ENCODE assay signal across 23 mouse cellular contexts in genomic region chr6:29002141-29002540, GRCm38 (mm10). TPM values are rescaled to one million over a fixed set of nuclear protein-coding genes. Genes with fewer than 3 reads are reported as not detected.
DNase-seq lines count a peak whose midpoint lies in the region; ATAC-seq and TF ChIP-seq lines count a peak whose summit lies in the region.
"Had no signal": no experiment of that assay in that cellular context is flagged by ENCODE, and none has a peak within 500 bp of the region (broad histone marks: within the 10 kb centered on the region; RNA-seq: fewer than 3 reads in every experiment).

No protein-coding gene starts in this region.

- dilution Hi-C loops in CH12.LX (cut with MboI; ENCODE audit: extremely low pct_ligation_motif_present, extremely low pct_unique_long_range_greater_than_20kb, low sequenced_read_pairs), result no loop called here

- no peak for TF ChIP-seq POLR2A in CH12.LX (IDR thresholded peaks at IDR 0.05; ENCODE audit: low read depth, low read length)

- TF ChIP-seq CTCF in CH12.LX (conservative IDR thresholded peaks at IDR 0.05 in 1 of 2, IDR thresholded peaks at IDR 0.05 in 1 of 2; ENCODE audit: low read depth in 2 of 2, low read length in 2 of 2) (no peak), E14TG2a.4 (conservative IDR thresholded peaks at IDR 0.05; ENCODE audit: low read length) (no peak)
- TF ChIP-seq CTCF in layer of hippocampus, adult 2 months (conservative IDR thresholded peaks at IDR 0.05), result no peak

- no peak overlapping the region for H3K4me3 ChIP-seq in heart, embryonic 10.5 days
- no peak overlapping the region for H3K4me3 ChIP-seq in heart, embryonic 15.5 days
- no peak overlapping the region for H3K4me3 ChIP-seq in heart, embryonic 12.5 days
- H3K4me3 ChIP-seq in CH12.LX (replicated peaks in 1 of 3; ENCODE audit: low read depth in 2 of 3, low read length in 2 of 3, poor library complexity in 1 of 3), result no peak overlapping the region
- H3K4me3 ChIP-seq in E14TG2a.4 (replicated peaks; ENCODE audit: low read length), result peak overlapping the region; percentile 69
- H3K4me3 ChIP-seq in layer of hippocampus, adult 2 months, result no peak overlapping the region
- H3K4me3 ChIP-seq: embryonic facial prominence, embryonic 12.5 days; forebrain, embryonic 12.5 days; heart, adult 2 months; hindbrain, embryonic 15.5 days had no signal

- H3K36me3 ChIP-seq in heart, embryonic 10.5 days, result no peaks in the 10 kb centered on the region
- no peaks in the 10 kb centered on the region for H3K36me3 ChIP-seq in heart, embryonic 15.5 days
- no peaks in the 10 kb centered on the region for H3K36me3 ChIP-seq in heart, embryonic 12.5 days
- H3K36me3 ChIP-seq in CH12.LX (replicated peaks in 1 of 2; ENCODE audit: control insufficient read depth in 1 of 2, insufficient read depth in 1 of 2, low read length in 1 of 2) (no peaks in the 10 kb centered on the region), E14TG2a.4 (ENCODE audit: insufficient read depth, low read length) (no peaks in the 10 kb centered on the region)
- H3K36me3 ChIP-seq: embryonic facial prominence, embryonic 12.5 days; forebrain, embryonic 12.5 days; hindbrain, embryonic 15.5 days had no signal

- DNase-seq in heart, embryonic 10.5 days (ENCODE audit: low spot score), result peak; percentile 64
- DNase-seq in heart, postnatal 4 days, result no peak
- DNase-seq in CH12.LX (ENCODE audit: extremely low read depth), result no peak
- no peak for DNase-seq in layer of hippocampus, adult 2 months (ENCODE audit: low spot score in 2 of 2)
- no peak for DNase-seq in urinary bladder, postnatal 14 days (ENCODE audit: low spot score)
- DNase-seq: adrenal gland, adult 2 months; adrenal gland, postnatal 25 days; cerebellum, adult 8-10 months; cerebellum, postnatal 14 days; forebrain, postnatal 0 days; gastrocnemius, postnatal 36 days; heart, adult 2 months; heart, postnatal 10 days; kidney, adult 2 months had no signal

- H3K27me3 ChIP-seq in heart, embryonic 10.5 days (ENCODE audit: insufficient read depth, poor library complexity, severe bottlenecking), result no peaks in the 10 kb centered on the region
- H3K27me3 ChIP-seq in heart, embryonic 15.5 days, result no peaks in the 10 kb centered on the region
- H3K27me3 ChIP-seq in heart, embryonic 12.5 days (replicated peaks), result no peaks in the 10 kb centered on the region
- no peaks in the 10 kb centered on the region for H3K27me3 ChIP-seq in CH12.LX (replicated peaks)
- H3K27me3 ChIP-seq in E14TG2a.4 (ENCODE audit: insufficient read depth, low read length), result peaks cover 5% of the 10 kb centered on the region; the same call in 1 of the 2 replicates
- H3K27me3 ChIP-seq: embryonic facial prominence, embryonic 12.5 days; forebrain, embryonic 12.5 days; hindbrain, embryonic 15.5 days had no signal

- H3K9ac ChIP-seq in heart, embryonic 15.5 days, result no peak overlapping the region
- no peak overlapping the region for H3K9ac ChIP-seq in heart, embryonic 12.5 days
- H3K9ac ChIP-seq in CH12.LX (ENCODE audit: insufficient read depth, low read depth), result no peak overlapping the region
- H3K9ac ChIP-seq: embryonic facial prominence, embryonic 12.5 days; forebrain, embryonic 12.5 days; forebrain, postnatal 0 days; hindbrain, embryonic 15.5 days had no signal

- no peak for ATAC-seq in heart, embryonic 15.5 days (replicated peaks; ENCODE audit: insufficient number of reproducible peaks, insufficient read depth, low FRiP score, low read depth)
- no peak for ATAC-seq in heart, embryonic 12.5 days (ENCODE audit: insufficient number of reproducible peaks, low FRiP score)
- ATAC-seq: forebrain, postnatal 0 days; intestine, embryonic 16.5 days had no signal

- no peaks in the 10 kb centered on the region for H3K79me2 ChIP-seq in CH12.LX (replicated peaks; ENCODE audit: control insufficient read depth, extremely low read depth, insufficient read depth, poor library complexity, severe bottlenecking)

- TF ChIP-seq EP300 in CH12.LX (IDR thresholded peaks at IDR 0.05; ENCODE audit: low read length), result no peak

- WGBS in heart, embryonic 10.5 days, result 57% methylated on average over 10 of the region's 10 CpGs
- 54% methylated on average over 10 of the region's 10 CpGs for WGBS in heart, embryonic 15.5 days
- 58% methylated on average over 10 of the region's 10 CpGs for WGBS in heart, embryonic 12.5 days

- 0 out of 2 replicates have a peak, but pooled peaks cover 3% of the 10 kb centered on the region for H3K4me1 ChIP-seq in heart, embryonic 10.5 days
- H3K4me1 ChIP-seq in heart, embryonic 15.5 days (replicated peaks), result no peaks in the 10 kb centered on the region
- no peaks in the 10 kb centered on the region for H3K4me1 ChIP-seq in heart, embryonic 12.5 days (replicated peaks)
- H3K4me1 ChIP-seq in CH12.LX (ENCODE audit: control insufficient read depth in 1 of 2, insufficient read depth in 2 of 2), result peaks cover 4 to 8% of the 10 kb centered on the region in 2 experiments; a peak in 3 of 4 replicates
- peaks cover 52% of the 10 kb centered on the region for H3K4me1 ChIP-seq in E14TG2a.4 (replicated peaks; ENCODE audit: low read depth, low read length)
- H3K4me1 ChIP-seq: embryonic facial prominence, embryonic 12.5 days; forebrain, embryonic 12.5 days; hindbrain, embryonic 15.5 days had no signal

- in situ Hi-C loops in CH12.LX (cut with MboI; ENCODE audit: low pct_ligation_motif_present, low pct_unique_long_range_greater_than_20kb, low sequenced_read_pairs), result loop anchor here (25.0 kb wide), 2 partner anchors 440 to 590 kb away; partner anchors contain the start of gene Arf5

- no peaks in the 10 kb centered on the region for H3K9me3 ChIP-seq in heart, embryonic 10.5 days
- no peaks in the 10 kb centered on the region for H3K9me3 ChIP-seq in heart, embryonic 15.5 days (replicated peaks)
- no peaks in the 10 kb centered on the region for H3K9me3 ChIP-seq in heart, embryonic 12.5 days (replicated peaks)
- H3K9me3 ChIP-seq in CH12.LX (replicated peaks; ENCODE audit: low read length) (no peaks in the 10 kb centered on the region), E14TG2a.4 (ENCODE audit: low read length) (no peaks in the 10 kb centered on the region)
- H3K9me3 ChIP-seq: embryonic facial prominence, embryonic 12.5 days; forebrain, embryonic 12.5 days; hindbrain, embryonic 15.5 days had no signal

- H3K27ac ChIP-seq in heart, embryonic 10.5 days, result no peak overlapping the region
- H3K27ac ChIP-seq in heart, embryonic 15.5 days, result no peak overlapping the region
- H3K27ac ChIP-seq in heart, embryonic 12.5 days (ENCODE audit: poor library complexity, severe bottlenecking), result no peak overlapping the region
- no peak overlapping the region for H3K27ac ChIP-seq in CH12.LX (ENCODE audit: insufficient read depth, low read depth)
- no peak overlapping the region for H3K27ac ChIP-seq in layer of hippocampus, adult 2 months
- H3K27ac ChIP-seq: embryonic facial prominence, embryonic 12.5 days; forebrain, embryonic 12.5 days; heart, adult 2 months; hindbrain, embryonic 15.5 days had no signal

- H3K4me2 ChIP-seq in heart, embryonic 15.5 days, result peak overlapping the region; percentile 21; the same call in 1 of the 2 replicates
- no peak overlapping the region for H3K4me2 ChIP-seq in heart, embryonic 12.5 days
- peak overlapping the region; percentile 16; the same call in 1 of the 2 replicates for H3K4me2 ChIP-seq in CH12.LX (ENCODE audit: insufficient read depth, low read depth, poor library complexity, severe bottlenecking)
- H3K4me2 ChIP-seq: embryonic facial prominence, embryonic 12.5 days; forebrain, embryonic 12.5 days; hindbrain, embryonic 15.5 days had no signal

- TF ChIP-seq RAD21 in CH12.LX (IDR thresholded peaks at IDR 0.05; ENCODE audit: low read depth, low read length), result no peak

TF ChIP-seq in CH12.LX, 34 proteins besides CTCF, POLR2A, EP300 and RAD21:
- TF ChIP-seq MYC (IDR thresholded peaks at IDR 0.05; ENCODE audit: low read depth, low read length) (no peak), CHD1 (IDR thresholded peaks at IDR 0.05; ENCODE audit: low read depth, low read length) (no peak), PAX5 (IDR thresholded peaks at IDR 0.05; ENCODE audit: low read length) (no peak), MAX (IDR thresholded peaks at IDR 0.05; ENCODE audit: low read length) (no peak), ZKSCAN1 (IDR thresholded peaks at IDR 0.05; ENCODE audit: borderline replicate concordance, low read depth, low read length) (no peak), ZNF384 (IDR thresholded peaks at IDR 0.05; ENCODE audit: low read depth, low read length) (no peak)

RNA-seq across cellular contexts. Expression of gene Lep, which starts 57.9 kb away (rescaled TPM):
- not detected in 2 replicates for polyA plus RNA-seq in heart, embryonic 10.5 days (2016; fragmentation: Nextera tagmentation; extraction: Ambion mirVana)
- under 1 TPM in 1 of 2 experiments, not detected in 1; 0.29 TPM for total RNA-seq in heart, postnatal 4 days (2021)
- not detected in 2 replicates for polyA plus RNA-seq in heart, embryonic 15.5 days (2015; fragmentation: Nextera tagmentation; extraction: Ambion mirVana)
- not detected in 2 replicates for polyA plus RNA-seq in heart, embryonic 12.5 days (2016; fragmentation: Nextera tagmentation; extraction: Ambion mirVana)
- total RNA-seq in CH12.LX (2012; rRNA removed) (not detected in 2 replicates), CH12.LX (2014; rRNA removed) (not detected in 2 replicates)
- not detected in 2 replicates for polyA plus RNA-seq in CH12.LX (2012; ENCODE audit: insufficient read length, low read depth)
- not detected for total RNA-seq in layer of hippocampus, adult 2 months (2021)
- total RNA-seq: common myeloid progenitor, adult 5-6 weeks; forebrain, postnatal 0 days had no signal
- polyA plus RNA-seq: embryonic facial prominence, embryonic 12.5 days; forebrain, embryonic 12.5 days; forebrain, postnatal 0 days; hindbrain, embryonic 11.5 days; hindbrain, embryonic 15.5 days; intestine, embryonic 16.5 days had no signal
